Mouse (Mus musculus) erythroblast, embryonic 14.5 days (primary cell): Measurements from ENCODE around the gene Pccb.

Source experiments
- GATA1 ChIP-seq: IDR thresholded peaks from 2 replicates; pipeline ENCODE4 v1.6.1; 2012; ENCODE audit warnings: low read length, inconsistent platforms, mixed read lengths
- TAL1 ChIP-seq: IDR thresholded peaks from 3 replicates; pipeline ENCODE4 v1.6.1; 2012; ENCODE audit warnings: low read length, inconsistent platforms, mixed read lengths

GRCm38 (mm10) chr9:100982786-100983185 lies 51.9 kb downstream of the Pccb start:
- TF ChIP-seq GATA1 (no peak), TAL1 (no peak)
